Mouse (Mus musculus) midbrain, postnatal 0 days (tissue): ENCODE measurements around the gene Med26. TPM values are rescaled to one million over a fixed set of nuclear protein-coding genes. Genes with fewer than 3 reads are reported as not detected.

Experiments used
- ATAC-seq: fragments of 200-750 bp; cut with Nextera tagmentation; 2 replicates; pipeline ENCODE4 v1.8.0; 2017; ENCODE audit warnings: moderate number of reproducible peaks, mild to moderate bottlenecking, moderate TSS enrichment, moderate library complexity; ENCODE audit not compliant: low FRiP score
- DNase-seq: peaks from one replicate; pipeline ENCODE4 v3.0.0-alpha.2; 2015; ENCODE audit warnings: low spot score
- H3K27ac ChIP-seq: fragments of 300-500 bp; sonication (generic); 2 replicates; pipeline ENCODE4 v1.5.1; 2014; ENCODE audit warnings: low read depth, mild to moderate bottlenecking, low read length, mixed read lengths
- H3K27me3 ChIP-seq: fragments of 300-500 bp; sonication (generic); 2 replicates; pipeline ENCODE4 v1.6.1; 2014; ENCODE audit warnings: low read length, control low read depth, mixed read lengths; ENCODE audit not compliant: insufficient read depth
- H3K36me3 ChIP-seq: fragments of 300-500 bp; sonication (generic); 2 replicates; pipeline ENCODE4 v1.6.1; 2014; ENCODE audit warnings: low read length, control low read depth, mixed read lengths; ENCODE audit not compliant: insufficient read depth
- H3K4me1 ChIP-seq: fragments of 300-500 bp; sonication (generic); 2 replicates; pipeline ENCODE4 v1.6.1; 2014; ENCODE audit warnings: mild to moderate bottlenecking, control low read depth, antibody characterized with exemption, low read length, mixed read lengths; ENCODE audit not compliant: insufficient read depth
- H3K4me2 ChIP-seq: fragments of 300-500 bp; sonication (generic); 2 replicates; pipeline ENCODE4 v1.6.1; 2014; ENCODE audit warnings: low read depth, mild to moderate bottlenecking, low read length, mixed read lengths; ENCODE audit not compliant: poor library complexity, severe bottlenecking
- H3K4me3 ChIP-seq: fragments of 300-500 bp; sonication (generic); 2 replicates; pipeline ENCODE4 v1.5.1; 2014; ENCODE audit warnings: low read depth, mild to moderate bottlenecking, low read length, moderate library complexity
- H3K9ac ChIP-seq: fragments of 300-500 bp; sonication (generic); replicated peaks from 2 replicates; pipeline ENCODE4 v1.6.1; 2014; ENCODE audit warnings: mild to moderate bottlenecking, low read length, moderate library complexity, mixed read lengths; ENCODE audit not compliant: poor library complexity, severe bottlenecking
- H3K9me3 ChIP-seq: fragments of 300-500 bp; sonication (generic); 2 replicates; pipeline ENCODE4 v1.6.1; 2016; ENCODE audit warnings: low read length, control low read depth
- CTCF ChIP-seq: IDR thresholded peaks from 2 replicates; pipeline ENCODE4 v1.5.1; 2016; ENCODE audit warnings: antibody characterized with exemption, mild to moderate bottlenecking
- WGBS: fragments of 180-500 bp; shearing (Covaris S2); extraction: QIAGEN DNeasy Blood & Tissue Kit; methylation state at CpG from one replicate; pipeline ENCODE4 v1.1.7; 2014; 5-methylcytosine and 5-hydroxymethylcytosine counted together
- polyA plus RNA-seq: library from polyadenylated mRNA; unstranded; fragments of >200 nt; fragmentation: Nextera tagmentation; extraction: Ambion mirVana; gene quantifications from 2 replicates; pipeline ENCODE4 v1.2.1, GENCODE M21; 2015
- total RNA-seq: library from RNA; depleted of rRNA; stranded (reverse); fragments of >200 nt; gene quantifications from 2 replicates; pipeline ENCODE4 v1.2.3, GENCODE M21; 2014

Med26 gene
- total and polyA plus RNA-seq, 2 experiments from 2014 or later = 17.8 to 19.1 TPM

DNA sequence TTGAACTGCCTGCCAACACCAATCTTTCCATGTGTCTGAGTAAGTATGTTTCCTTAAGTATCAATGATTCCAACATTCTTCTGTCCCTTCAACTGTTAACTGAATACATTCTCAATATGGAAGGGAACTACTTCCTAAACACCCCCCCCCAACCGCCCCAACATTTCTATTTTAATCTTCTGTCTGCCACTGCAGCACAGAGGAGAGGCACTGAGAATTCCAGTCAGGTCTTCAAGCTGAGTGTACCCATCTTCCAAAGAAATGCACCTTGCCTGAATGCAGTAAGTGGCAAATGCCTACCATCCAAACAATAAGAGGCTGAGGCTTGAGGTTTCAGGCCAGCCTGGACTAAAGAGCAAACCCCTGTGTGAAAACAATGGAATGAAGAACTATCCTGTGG lies 16.0 kb downstream of the Med26 start:
- H3K27me3 ChIP-seq = no peaks in the 10 kb centered on the region
- no peak overlapping the region for H3K9ac ChIP-seq
- ATAC-seq (no peak), DNase-seq (no peak)
- no peak overlapping the region for H3K4me3 ChIP-seq
- no peaks in the 10 kb centered on the region for H3K4me1 ChIP-seq
- no peak for TF ChIP-seq CTCF
- WGBS = 96% methylated on average over 1 of the region's 1 CpGs
- no peaks in the 10 kb centered on the region for H3K9me3 ChIP-seq
- H3K36me3 ChIP-seq = no peaks in the 10 kb centered on the region
- H3K27ac ChIP-seq = no peak overlapping the region
- H3K4me2 ChIP-seq = no peak overlapping the region

DNA sequence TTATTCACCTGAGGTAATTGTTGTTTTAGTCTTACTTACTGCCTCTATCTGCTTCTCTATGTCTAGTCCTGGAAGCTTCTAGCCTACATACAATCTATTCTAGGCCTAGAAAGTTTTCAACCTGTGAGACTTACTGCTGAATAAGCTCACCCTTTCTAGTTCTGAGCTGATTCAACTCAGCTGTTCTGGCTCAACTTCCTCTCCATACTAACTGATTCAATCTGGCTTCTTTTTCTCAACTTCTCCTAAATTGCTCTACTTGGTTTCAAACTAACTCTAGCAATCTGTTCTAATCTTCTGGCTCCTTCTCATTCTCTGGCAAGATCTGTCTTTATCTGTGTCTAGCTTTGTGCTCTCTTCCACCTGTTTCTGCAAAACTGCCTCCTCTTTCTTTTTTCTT lies 26.2 kb downstream of the Med26 start:
- no peak for TF ChIP-seq CTCF
- no peak for DNase-seq
- Histone ChIP-seq H3K4me2 (no peak overlapping the region), H3K27me3 (no peaks in the 10 kb centered on the region), H3K36me3 (no peaks in the 10 kb centered on the region), H3K4me1 (no peaks in the 10 kb centered on the region), H3K4me3 (no peak overlapping the region), H3K27ac (no peak overlapping the region), H3K9me3 (no peaks in the 10 kb centered on the region), H3K9ac (no peak overlapping the region)
- no peak for ATAC-seq

DNA sequence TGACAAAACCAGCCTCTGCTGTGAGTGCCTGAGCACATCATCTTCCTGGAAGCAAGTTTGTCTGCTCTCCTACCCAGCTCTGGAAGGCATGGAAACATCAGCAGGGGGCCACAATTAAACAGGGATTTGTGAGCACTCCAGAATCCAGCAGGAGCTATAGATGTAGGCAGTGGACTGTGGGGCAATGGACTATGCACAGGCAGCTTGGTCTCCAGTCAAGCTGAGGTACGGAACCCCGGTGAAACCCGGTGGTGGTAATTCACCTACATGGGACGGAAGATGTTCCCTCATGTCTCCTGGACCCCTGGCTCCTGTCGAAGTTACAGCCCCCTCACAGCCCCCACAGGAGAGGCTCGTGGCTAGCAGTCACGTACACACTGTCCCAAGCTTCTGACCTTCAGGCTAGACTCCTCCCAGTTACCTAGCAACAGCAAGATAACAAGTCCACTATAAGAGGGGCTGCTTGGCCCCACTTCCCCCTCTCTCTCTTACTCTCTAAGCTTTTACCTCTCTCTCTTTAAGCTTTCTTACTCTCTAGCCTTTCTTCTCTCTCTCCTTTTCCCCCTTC lies 30.6 kb downstream of the Med26 start:
- Histone ChIP-seq H3K4me1 (no peaks in the 10 kb centered on the region), H3K27me3 (no peaks in the 10 kb centered on the region), H3K4me3 (no peak overlapping the region), H3K4me2 (no peak overlapping the region), H3K27ac (no peak overlapping the region), H3K9ac (no peak overlapping the region), H3K9me3 (no peaks in the 10 kb centered on the region), H3K36me3 (no peaks in the 10 kb centered on the region)
- ATAC-seq (no peak), DNase-seq (no peak)
- WGBS = 79% methylated on average over 7 of the region's 7 CpGs
- no peak for TF ChIP-seq CTCF

DNA sequence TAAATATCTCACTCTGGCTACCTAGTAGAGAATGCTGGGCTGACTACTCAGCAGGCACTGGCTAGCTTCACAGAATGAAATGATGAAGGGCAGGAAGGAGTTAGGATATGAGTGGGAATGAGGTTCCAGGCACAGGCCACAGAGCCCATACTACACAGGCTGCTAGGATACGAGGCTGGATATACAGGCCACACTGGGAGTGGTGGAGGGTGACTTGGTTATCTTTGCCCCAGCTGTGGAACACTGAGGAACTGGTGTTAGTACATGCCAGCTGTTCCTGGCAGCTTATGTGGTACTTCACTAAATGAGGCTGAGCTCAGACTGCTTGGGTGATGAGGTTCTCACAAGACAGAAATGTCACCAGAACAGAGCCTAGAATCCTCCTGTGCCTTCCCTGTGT lies 34.9 kb downstream of the Med26 start:
- WGBS = 64% methylated on average over 1 of the region's 1 CpGs
- TF ChIP-seq CTCF = no peak

DNA sequence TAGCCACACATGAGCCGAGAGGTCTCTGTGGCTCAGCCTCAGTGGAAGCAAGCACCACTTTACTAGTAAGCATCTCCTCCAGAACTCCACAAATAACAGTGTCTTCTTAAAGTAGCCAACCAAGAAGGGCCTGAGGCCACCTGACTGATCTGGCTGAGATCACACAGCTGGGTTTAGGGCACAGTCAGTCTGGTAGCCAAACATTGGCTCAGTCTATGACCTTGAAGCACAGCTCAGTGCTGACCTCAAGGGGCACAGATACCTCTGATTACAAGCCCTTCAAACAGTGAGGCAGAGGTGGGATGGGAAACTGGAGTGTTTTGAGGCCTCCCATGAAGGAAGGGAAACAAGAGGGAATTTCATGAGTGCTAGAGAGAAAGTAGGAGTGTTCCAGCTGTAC lies 35.4 kb downstream of the Med26 start:
- ATAC-seq (no peak), DNase-seq (no peak)
- H3K9me3 ChIP-seq = no peaks in the 10 kb centered on the region
- H3K27ac ChIP-seq = no peak overlapping the region
- no peaks in the 10 kb centered on the region for H3K4me1 ChIP-seq
- no peak overlapping the region for H3K4me2 ChIP-seq
- WGBS = 93% methylated on average over 1 of the region's 1 CpGs
- H3K27me3 ChIP-seq = no peaks in the 10 kb centered on the region
- no peak overlapping the region for H3K9ac ChIP-seq
- no peak for TF ChIP-seq CTCF
- no peaks in the 10 kb centered on the region for H3K36me3 ChIP-seq
- H3K4me3 ChIP-seq = no peak overlapping the region

More for the DNA sequence above, 34.9 kb downstream of the Med26 start:
- ATAC-seq (no peak), DNase-seq (no peak)
- no peaks in the 10 kb centered on the region for H3K4me1 ChIP-seq
- no peaks in the 10 kb centered on the region for H3K27me3 ChIP-seq
- H3K4me2 ChIP-seq = no peak overlapping the region
- no peaks in the 10 kb centered on the region for H3K9me3 ChIP-seq
- no peaks in the 10 kb centered on the region for H3K36me3 ChIP-seq
- no peak overlapping the region for H3K4me3 ChIP-seq
- no peak overlapping the region for H3K27ac ChIP-seq
- no peak overlapping the region for H3K9ac ChIP-seq

DNA sequence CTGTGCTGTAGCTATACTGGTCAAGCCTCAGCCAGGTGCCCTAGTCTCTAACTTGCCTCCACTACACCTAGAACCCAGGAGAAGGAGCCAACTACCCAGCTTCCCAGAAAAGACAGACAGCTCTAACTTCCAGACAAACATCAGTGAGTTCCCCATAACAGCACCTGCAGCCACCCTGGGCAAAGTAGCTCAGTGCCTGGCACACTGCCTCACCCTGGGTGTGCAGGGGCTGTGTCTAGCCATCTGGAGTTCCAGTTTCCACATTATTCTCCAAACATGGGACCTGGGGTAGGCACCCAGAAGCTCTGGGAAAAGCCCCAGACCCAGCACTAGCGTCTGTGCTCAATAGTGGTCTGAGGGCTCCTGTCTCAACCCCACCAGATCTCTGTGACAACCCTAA lies 40.6 kb downstream of the Med26 start:
- Histone ChIP-seq H3K9me3 (no peaks in the 10 kb centered on the region), H3K4me3 (no peak overlapping the region), H3K36me3 (no peaks in the 10 kb centered on the region), H3K4me1 (no peaks in the 10 kb centered on the region), H3K9ac (no peak overlapping the region), H3K27me3 (no peaks in the 10 kb centered on the region), H3K4me2 (no peak overlapping the region), H3K27ac (no peak overlapping the region)
- 72% methylated on average over 1 of the region's 1 CpGs for WGBS
- ATAC-seq = no peak
- TF ChIP-seq CTCF = no peak
- DNase-seq = no peak
